Mouse (Mus musculus) kidney, adult 2 months (tissue): ENCODE measurements at regions not wholly inside any gene's neighbourhood (a gene's known extent, or its start where the extent isn't known, plus 50 kb on each side); places are given as distances from the start of the nearest gene placed in this dataset.

Experiments
- CTCF ChIP-seq: fragments of 200-500 bp; conservative IDR thresholded peaks from 2 replicates; pipeline ENCODE4 v1.5.1; 2011; ENCODE audit warnings: low read depth, mild to moderate bottlenecking, control low read depth, low read length, moderate library complexity, mixed read lengths; ENCODE audit not compliant: insufficient read depth, insufficient read length
- POLR2A ChIP-seq: fragments of 200-500 bp; IDR thresholded peaks from one replicate; pipeline ENCODE4 v1.6.1; 2011; ENCODE audit warnings: low read depth, low read length, control low read depth

GRCm38 (mm10) chr17:82272845-82273244 is 534.7 kb upstream of the Slc8a1 start:
- TF ChIP-seq CTCF, result no peak
- TF ChIP-seq POLR2A, result no peak
